Mouse (Mus musculus) E14TG2a.4 (cell line): Measurements from ENCODE around the gene Ubxn2a.

ENCODE experiments used
- CTCF ChIP-seq: conservative IDR thresholded peaks from 2 replicates; pipeline ENCODE4 v1.5.1; 2014; ENCODE audit warnings: low read length
- POU5F1 ChIP-seq: IDR thresholded peaks from 2 replicates; pipeline ENCODE4 v1.6.1; 2014; ENCODE audit warnings: low read length, borderline replicate concordance

DNA sequence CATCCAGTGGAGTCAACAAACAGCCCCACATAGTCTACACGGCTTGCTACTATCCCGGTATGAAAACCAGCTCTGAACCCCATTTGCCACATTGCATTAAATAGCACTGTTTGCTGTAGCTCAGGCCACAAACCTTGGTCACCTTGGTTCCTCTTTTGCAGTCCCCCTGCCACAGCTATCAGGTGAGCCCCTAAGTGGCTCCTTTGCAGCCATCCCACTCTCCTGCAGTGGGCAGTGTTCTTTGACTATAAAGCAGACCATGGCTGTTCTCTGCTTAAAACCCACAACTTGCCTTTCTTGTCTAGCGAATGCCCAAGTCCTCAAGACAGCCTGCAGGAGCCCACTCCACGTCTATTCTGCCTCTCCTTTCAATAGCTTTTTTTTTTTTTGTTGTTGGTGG is 35.2 kb downstream of the Ubxn2a start:
- TF ChIP-seq POU5F1 = no peak
- no peak for TF ChIP-seq CTCF
